Comparison of ENCODE assay signal across 13 mouse cellular contexts in genomic region chr11:68445901-68446300, GRCm38 (mm10).
"Had no signal": no experiment of that assay in that cellular context is flagged by ENCODE, and none has a peak within 500 bp of the region (broad histone marks: within the 10 kb centered on the region; RNA-seq: fewer than 3 reads in every experiment).

No protein-coding gene starts in this region.

- H3K27me3 ChIP-seq: kidney, embryonic 15.5 days; liver, embryonic 15.5 days; midbrain, embryonic 15.5 days had no signal

- ATAC-seq: lung, postnatal 0 days; midbrain, embryonic 15.5 days had no signal

- H3K36me3 ChIP-seq: kidney, embryonic 15.5 days; limb, embryonic 10.5 days; liver, embryonic 15.5 days; midbrain, embryonic 15.5 days had no signal

- DNase-seq: kidney, postnatal 14 days; lung, adult 2 months; lung, postnatal 4 days; right cerebral cortex, postnatal 25 days; thymus, postnatal 36 days had no signal

- H3K9ac ChIP-seq: kidney, embryonic 15.5 days; liver, embryonic 15.5 days; midbrain, embryonic 15.5 days had no signal

- H3K4me1 ChIP-seq: liver, embryonic 15.5 days had no signal

- H3K4me3 ChIP-seq: kidney, embryonic 15.5 days; limb, embryonic 10.5 days; liver, embryonic 15.5 days; megakaryocyte, embryonic 14.5 days; midbrain, embryonic 15.5 days had no signal

- H3K4me2 ChIP-seq: kidney, embryonic 15.5 days; liver, embryonic 11.5 days; liver, embryonic 15.5 days; midbrain, embryonic 11.5 days; midbrain, embryonic 15.5 days had no signal

- H3K27ac ChIP-seq: kidney, embryonic 15.5 days; limb, embryonic 10.5 days; liver, embryonic 15.5 days; midbrain, embryonic 15.5 days had no signal

- H3K9me3 ChIP-seq: kidney, embryonic 15.5 days; limb, embryonic 10.5 days; liver, embryonic 15.5 days; megakaryocyte, embryonic 14.5 days; midbrain, embryonic 15.5 days had no signal
